Mouse (Mus musculus) liver, embryonic 14.5 days (tissue): ENCODE data around the gene Fam57b. TPM values are rescaled to one million over a fixed set of nuclear protein-coding genes. Genes with fewer than 3 reads are reported as not detected.

ENCODE experiments used
- ATAC-seq: fragments of 200-750 bp; cut with Nextera tagmentation; 2 replicates; pipeline ENCODE4 v1.8.0; 2017; ENCODE audit warnings: moderate number of reproducible peaks, mild to moderate bottlenecking, moderate library complexity; ENCODE audit not compliant: insufficient read depth
- DNase-seq, 3 experiments: peaks; one replicate each; pipeline ENCODE4 v3.0.0-alpha.2; 2012 to 2013; ENCODE audit warnings: low read depth in 3 of 3, low spot score in 3 of 3
- H3K27ac ChIP-seq: fragments of 300-500 bp; sonication (generic); 2 replicates; pipeline ENCODE4 v1.5.1; 2014; ENCODE audit warnings: moderate library complexity, mild to moderate bottlenecking, control low read depth, inconsistent platforms
- H3K27me3 ChIP-seq: fragments of 300-500 bp; sonication (generic); 2 replicates; pipeline ENCODE4 v1.6.1; 2014; ENCODE audit warnings: mild to moderate bottlenecking, low read length, moderate library complexity; ENCODE audit not compliant: control insufficient read depth, insufficient read depth
- H3K36me3 ChIP-seq: fragments of 300-500 bp; sonication (generic); replicated peaks from 2 replicates; pipeline ENCODE4 v1.6.1; 2014; ENCODE audit warnings: low read depth; ENCODE audit not compliant: control insufficient read depth, insufficient read depth
- H3K4me1 ChIP-seq, 2 experiments: fragments of 200-500 bp in 1 of 2; fragments of 300-500 bp in 1 of 2; sonication (generic) in 1 of 2; replicated peaks; 2 replicates each; pipeline ENCODE4 v1.6.1; 2012 to 2014; ENCODE audit warnings: antibody characterized with exemption in 1 of 2, inconsistent platforms in 1 of 2, low read length in 1 of 2; ENCODE audit not compliant: control insufficient read depth in 2 of 2, insufficient read depth in 2 of 2
- H3K4me2 ChIP-seq: fragments of 300-500 bp; sonication (generic); 2 replicates; pipeline ENCODE4 v1.6.1; 2014; ENCODE audit warnings: low read depth, mild to moderate bottlenecking, control low read depth, moderate library complexity
- H3K4me3 ChIP-seq, 2 experiments: fragments of 200-500 bp in 1 of 2; fragments of 300-500 bp in 1 of 2; sonication (generic) in 1 of 2; 2 replicates each; pipeline ENCODE4 v1.5.1; 2012 to 2014; ENCODE audit warnings: low read depth in 2 of 2, low read length in 2 of 2, mild to moderate bottlenecking in 2 of 2, control low read depth in 1 of 2, inconsistent platforms in 1 of 2, moderate library complexity in 1 of 2; ENCODE audit not compliant: insufficient read depth in 1 of 2
- H3K9ac ChIP-seq: fragments of 300-500 bp; sonication (generic); replicated peaks from 2 replicates; pipeline ENCODE4 v1.6.1; 2014; ENCODE audit warnings: mild to moderate bottlenecking, control low read depth, moderate library complexity
- H3K9me3 ChIP-seq: fragments of 300-500 bp; sonication (generic); 2 replicates; pipeline ENCODE4 v1.6.1; 2016; ENCODE audit warnings: low read length, mixed read lengths; ENCODE audit not compliant: control insufficient read depth
- CTCF ChIP-seq: IDR thresholded peaks from 2 replicates; pipeline ENCODE4 v1.5.1; 2016; ENCODE audit warnings: antibody characterized with exemption, low read depth, control low read depth
- EP300 ChIP-seq: IDR thresholded peaks from 2 replicates; pipeline ENCODE4 v1.6.1; 2016; ENCODE audit warnings: antibody characterized with exemption, low read depth
- WGBS: fragments of 180-500 bp; shearing (Covaris S2); extraction: QIAGEN DNeasy Blood & Tissue Kit; methylation state at CpG from one replicate; pipeline ENCODE4 v1.1.7; 2014; ENCODE audit not compliant: insufficient replicate concordance; 5-methylcytosine and 5-hydroxymethylcytosine counted together
- polyA plus RNA-seq, 2 experiments: library from polyadenylated mRNA; depleted of rRNA in 1 of 2; stranded (reverse) in 1 of 2; unstranded in 1 of 2; fragments of >200 nt; fragmentation: Nextera tagmentation in 1 of 2; extraction: Ambion mirVana in 1 of 2; gene quantifications; 2 replicates each; pipeline versions ENCODE4 v1.2.1 to v1.2.3; 2012 to 2014

The Fam57b gene
- polyA plus RNA-seq, 2 experiments: 0.19 TPM; not detected in 1

GRCm38 (mm10) chr7:126789141-126789540 lies 8.3 kb upstream of the Fam57b start:
- DNase-seq (no peak), ATAC-seq (no peak)
- peaks cover 10 to 13% of the 10 kb centered on the region in 2 experiments for H3K4me1 ChIP-seq
- H3K36me3 ChIP-seq: peaks cover 48% of the 10 kb centered on the region
- H3K27me3 ChIP-seq: no peaks in the 10 kb centered on the region
- TF ChIP-seq EP300 (no peak), CTCF (no peak)
- 80% methylated on average over 4 of the region's 4 CpGs for whole genome bisulfite sequencing
- H3K4me3 ChIP-seq: no peak overlapping the region
- H3K4me2 ChIP-seq: no peak overlapping the region
- H3K9me3 ChIP-seq: no peaks in the 10 kb centered on the region
- no peak overlapping the region for H3K9ac ChIP-seq
- no peak overlapping the region for H3K27ac ChIP-seq

GRCm38 (mm10) chr7:126791851-126792720 lies 5.4 kb upstream of the Fam57b start, which contains the start of gene Ppp4c:
Gene Ppp4c (minus strand): TSS chr7:126792496.
- H3K27ac ChIP-seq: peak within 1 kb of the TSS; percentile 82
- peak; percentile 89 for ATAC-seq
- H3K4me1 ChIP-seq: peaks cover 10 to 16% of the 10 kb centered on the region in 2 experiments
- DNase-seq: peak; percentile 94 to 95 (median 95)
- peak within 1 kb of the TSS; percentile 91 for H3K4me2 ChIP-seq
- H3K36me3 ChIP-seq: peaks cover 46% of the 10 kb centered on the region
- peak within 1 kb of the TSS; percentile 97 for H3K9ac ChIP-seq
- H3K9me3 ChIP-seq: no peaks in the 10 kb centered on the region
- TF ChIP-seq EP300 (no peak), CTCF (no peak)
- peak within 1 kb of the TSS; percentile 78 to 97 for H3K4me3 ChIP-seq
- WGBS: under 1% methylated on average over 82 of the region's 83 CpGs
- no peaks in the 10 kb centered on the region for H3K27me3 ChIP-seq

GRCm38 (mm10) chr7:126792721-126793443 lies 4.6 kb upstream of the Fam57b start:
- ATAC-seq (peak; percentile 8; the same call in 1 of the 2 replicates), DNase-seq (no peak)
- Histone ChIP-seq H3K9ac (peak overlapping the region; percentile 97), H3K4me1 (peaks cover 13 to 23% of the 10 kb centered on the region in 2 experiments), H3K36me3 (peaks cover 39% of the 10 kb centered on the region), H3K4me2 (peak overlapping the region; percentile 91), H3K27me3 (no peaks in the 10 kb centered on the region), H3K9me3 (no peaks in the 10 kb centered on the region), H3K4me3 (peak overlapping the region; percentile 60 to 97), H3K27ac (peak overlapping the region; percentile 67)
- 16% methylated on average over 11 of the region's 11 CpGs for WGBS
- TF ChIP-seq CTCF (no peak), EP300 (no peak)

GRCm38 (mm10) chr7:126793456-126794270 lies 3.8 kb upstream of the Fam57b start:
- Histone ChIP-seq H3K9ac (no peak overlapping the region), H3K4me2 (no peak overlapping the region; the same call in 1 of the 2 replicates), H3K27me3 (no peaks in the 10 kb centered on the region), H3K4me3 (no peak overlapping the region), H3K9me3 (no peaks in the 10 kb centered on the region), H3K36me3 (peaks cover 32% of the 10 kb centered on the region), H3K4me1 (peaks cover 17 to 25% of the 10 kb centered on the region in 2 experiments), H3K27ac (no peak overlapping the region)
- DNase-seq: no peak
- 68% methylated on average over 4 of the region's 4 CpGs for WGBS
- no peak for ATAC-seq
- TF ChIP-seq EP300 (no peak), CTCF (no peak)
